Mouse (Mus musculus) frontal cortex, adult (tissue): ENCODE data around the gene Nfatc3.

Source experiments
- ATAC-seq: cut with Nextera tagmentation; 2 replicates; pipeline ENCODE4 v1.9.2; 2017; ENCODE audit warnings: mild to moderate bottlenecking, moderate library complexity, mixed read lengths; ENCODE audit not compliant: low TSS enrichment

Gene Nfatc3

DNA sequence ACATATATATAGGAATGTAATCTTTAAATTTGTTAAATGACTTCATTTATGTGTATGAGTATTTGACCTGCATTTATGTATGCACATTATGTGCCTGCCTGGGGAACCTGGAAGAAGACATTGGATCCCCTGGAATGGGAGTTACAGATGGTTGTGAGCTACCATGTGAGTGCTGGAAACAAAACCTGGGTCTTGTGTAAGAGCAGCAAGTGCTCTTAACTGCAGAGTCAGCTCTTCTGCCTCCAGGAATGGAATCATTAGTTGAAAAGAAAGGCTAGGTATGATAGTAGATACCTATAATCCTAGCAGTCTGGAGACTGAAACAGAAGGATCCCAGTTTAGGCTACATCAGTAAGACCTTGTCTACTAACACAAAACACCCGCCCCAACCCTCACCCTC lies 67.4 kb downstream of the Nfatc3 start:
- no peak for ATAC-seq

DNA sequence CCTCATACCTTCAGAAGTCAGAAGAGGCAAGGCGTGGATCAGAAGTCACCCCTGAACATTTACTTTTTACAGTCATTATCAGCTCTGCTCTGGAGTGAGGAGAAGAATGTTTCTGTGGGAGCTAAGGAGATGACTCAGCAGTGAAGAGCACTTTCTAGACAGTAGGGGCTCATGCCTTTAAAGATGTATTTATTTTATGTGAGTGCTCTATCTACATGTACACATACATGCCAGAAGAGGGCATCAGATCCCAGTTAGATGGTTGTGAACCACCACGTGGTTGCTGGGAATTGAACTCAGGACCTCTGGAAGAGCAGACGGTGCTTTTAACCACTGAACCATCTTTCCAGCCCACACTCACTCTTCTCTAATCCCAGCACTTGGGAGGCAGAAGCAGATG lies 68.4 kb downstream of the Nfatc3 start:
- ATAC-seq = no peak

DNA sequence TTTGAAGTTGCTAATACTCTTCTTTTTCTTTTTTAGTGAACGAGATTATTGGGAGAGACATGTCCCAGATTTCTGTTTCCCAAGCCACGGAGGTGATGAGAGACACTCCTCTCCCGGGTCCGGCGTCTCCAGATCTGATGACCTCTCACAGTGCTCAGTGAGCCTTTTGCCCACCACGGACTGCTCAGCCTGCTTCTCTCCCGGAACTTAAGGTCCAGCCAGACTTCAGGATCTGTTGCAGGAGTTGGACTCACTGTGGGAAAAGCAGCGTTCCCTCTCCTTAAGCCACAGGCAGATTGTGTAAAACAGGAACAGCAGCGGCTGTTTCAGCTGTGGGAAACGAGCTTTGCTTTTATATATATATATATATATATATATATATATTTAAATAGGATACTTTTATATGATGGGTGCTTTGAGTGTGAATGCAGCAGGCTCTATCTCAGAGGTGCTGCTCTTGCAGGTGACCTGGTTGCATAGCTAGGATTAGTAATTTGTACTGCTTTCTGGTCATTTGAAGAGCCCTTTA lies 69.3 kb downstream of the Nfatc3 start:
- ATAC-seq = no peak

DNA sequence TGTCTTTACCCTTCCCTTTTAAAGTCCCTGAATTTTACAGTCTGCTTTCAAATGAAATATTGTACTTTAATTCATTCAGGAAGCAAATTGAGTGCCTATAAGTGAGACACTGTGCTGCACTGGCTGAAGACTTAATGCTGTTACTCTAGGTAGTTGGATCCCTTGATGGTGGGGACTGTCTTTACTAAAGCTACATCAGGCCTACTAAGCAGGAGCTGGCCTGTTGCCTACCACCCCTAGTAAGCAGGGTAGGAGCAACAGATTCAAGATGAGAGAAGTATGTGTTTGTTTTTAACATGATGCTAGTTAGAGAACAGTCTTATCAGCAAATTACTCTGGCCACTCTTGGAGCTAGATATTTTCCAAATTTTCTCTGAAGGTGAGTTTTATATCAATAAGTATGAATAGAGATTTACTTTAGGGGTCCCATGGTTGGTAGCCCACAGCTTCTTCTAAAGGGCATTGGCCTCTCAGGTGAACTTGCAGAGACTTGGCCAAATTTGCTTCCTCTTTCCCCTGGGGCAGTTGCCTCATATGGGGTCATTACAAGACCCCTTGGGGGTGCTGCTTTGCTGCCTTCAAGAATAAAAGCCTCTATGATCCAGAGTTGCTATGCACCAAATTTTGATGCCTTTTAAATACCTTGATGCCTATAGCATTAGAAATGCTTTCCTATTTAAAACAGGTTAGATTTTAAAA lies 70.7 kb downstream of the Nfatc3 start:
- ATAC-seq = no peak

DNA sequence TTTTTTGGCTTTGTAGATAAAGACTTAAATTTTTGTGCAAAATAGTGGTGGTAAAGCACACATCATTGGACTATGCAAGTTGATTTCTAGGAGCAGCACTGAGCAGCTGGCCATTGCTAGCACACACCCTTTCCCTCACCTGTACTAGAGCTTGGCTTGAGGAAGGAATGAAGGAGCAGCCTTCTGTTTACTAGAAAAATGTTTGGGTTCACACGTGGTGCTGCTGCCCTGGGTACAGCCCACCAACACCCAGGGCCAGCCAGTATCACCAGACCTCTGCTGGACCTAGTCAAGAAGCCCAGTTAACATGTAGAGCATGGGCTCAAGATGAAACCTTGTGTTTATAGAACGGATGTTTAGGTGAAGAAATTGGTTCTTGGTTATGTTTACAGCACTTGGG lies 71.4 kb downstream of the Nfatc3 start:
- ATAC-seq = no peak

DNA sequence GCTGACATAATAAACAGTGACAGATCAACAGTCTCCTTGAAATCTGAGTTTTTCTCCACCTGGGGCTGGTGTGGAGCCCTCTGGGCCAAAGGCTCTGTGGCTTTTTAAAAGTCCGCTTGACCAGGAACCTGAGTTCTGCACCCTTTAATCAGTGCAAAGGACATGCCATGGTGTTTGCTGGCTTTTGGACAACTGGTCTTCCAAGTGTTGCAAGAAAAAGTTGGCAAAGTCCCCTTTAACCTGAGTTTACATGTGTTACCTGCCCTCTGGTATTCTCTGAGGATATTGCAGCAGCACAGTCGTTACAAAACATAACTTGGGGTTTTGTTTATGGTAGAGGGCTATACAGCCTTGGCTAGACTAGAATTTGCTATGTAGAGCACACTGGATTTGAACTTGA lies 71.9 kb downstream of the Nfatc3 start:
- ATAC-seq = no peak

DNA sequence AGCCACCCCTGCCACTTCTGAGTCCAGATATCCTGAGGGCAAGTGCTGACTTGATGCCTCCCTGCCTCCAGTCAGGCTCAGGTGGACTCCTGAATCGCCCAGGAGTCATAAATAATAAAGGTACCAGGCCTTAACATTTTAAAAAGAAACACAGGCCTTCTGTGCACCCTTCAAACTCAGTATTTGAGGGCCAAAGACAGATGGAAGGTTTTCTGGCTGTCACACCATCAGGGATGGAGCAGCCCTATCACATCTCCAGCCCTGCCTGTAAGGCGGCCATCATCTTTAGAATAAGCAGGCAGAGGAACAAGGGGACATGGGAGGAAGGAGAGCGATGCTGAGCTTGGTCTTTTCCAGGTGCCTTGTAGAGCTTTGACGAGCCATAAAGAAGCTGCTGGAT lies 72.4 kb downstream of the Nfatc3 start:
- no peak for ATAC-seq

DNA sequence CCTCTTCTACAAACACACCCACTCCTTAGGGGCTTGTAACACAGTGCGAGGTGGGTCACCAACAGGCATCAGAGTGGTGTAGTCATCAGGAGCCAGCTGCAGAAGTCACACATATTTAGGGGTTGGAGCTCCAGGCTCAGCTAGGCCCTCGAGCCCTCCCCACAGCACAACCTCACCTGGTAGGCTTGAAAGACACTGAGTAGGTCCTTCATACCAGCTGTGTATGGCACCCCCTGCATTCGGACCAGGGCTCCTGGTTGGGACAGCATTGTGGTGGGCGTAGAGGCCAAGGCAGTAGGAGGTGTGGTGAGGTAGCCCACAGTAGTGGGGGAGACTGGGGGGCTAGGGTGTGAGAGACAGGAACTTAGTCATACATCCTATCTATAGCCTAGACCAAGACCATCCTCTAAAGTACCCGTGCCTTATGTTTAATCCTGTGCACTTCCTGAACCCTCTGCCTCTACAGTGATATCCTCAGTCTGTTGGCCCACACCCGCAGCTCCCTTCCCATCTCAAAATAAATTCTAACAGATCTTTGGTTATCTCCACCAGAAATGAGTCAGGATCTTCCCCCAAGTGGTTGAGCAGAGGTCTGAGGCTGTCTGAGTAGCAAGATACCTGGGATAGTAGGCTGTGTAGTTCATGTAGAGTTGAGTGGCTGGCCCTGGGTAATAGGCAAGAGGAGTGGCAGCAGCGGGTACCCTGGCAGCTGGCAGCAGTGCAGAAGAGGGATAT lies 73.0 kb downstream of the Nfatc3 start:
- no peak for ATAC-seq

DNA sequence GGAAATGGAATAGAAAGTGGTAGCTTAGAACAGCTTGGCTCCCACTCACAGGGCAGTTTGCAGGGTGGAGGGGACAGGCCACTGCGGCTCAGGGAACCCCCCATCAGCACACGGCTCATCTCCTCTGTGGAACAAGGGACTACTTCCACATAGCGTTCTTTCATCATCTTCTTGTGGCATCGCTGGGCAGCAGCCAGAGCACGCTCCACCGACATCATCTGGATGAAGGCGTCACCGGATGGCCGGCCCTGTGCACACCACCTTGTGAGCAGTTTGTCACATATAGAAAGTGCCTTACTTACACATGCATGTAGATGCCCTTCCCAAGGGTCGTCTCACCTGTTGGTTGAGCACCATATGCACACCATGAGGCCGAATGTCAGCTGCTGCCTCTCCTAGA lies 73.7 kb downstream of the Nfatc3 start:
- ATAC-seq = no peak

DNA sequence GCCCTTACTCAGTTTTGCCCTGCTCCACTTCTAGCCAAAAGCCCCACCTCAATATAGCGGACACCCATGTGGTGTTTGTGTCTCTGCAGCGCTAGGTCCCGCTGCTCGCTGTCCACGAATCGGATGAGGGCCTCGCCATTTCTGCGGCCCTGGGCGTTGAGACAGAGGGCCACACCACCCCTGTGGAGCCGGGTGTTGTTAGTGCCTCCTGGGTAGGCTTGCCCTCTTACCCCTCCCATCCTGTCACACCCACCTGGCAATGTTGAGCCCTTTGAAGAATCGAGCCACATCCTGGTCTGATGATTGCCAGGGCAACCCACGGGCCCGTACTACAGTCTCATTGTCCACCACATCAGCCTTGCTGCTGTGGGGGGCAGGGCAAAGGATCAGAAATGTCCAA lies 74.9 kb downstream of the Nfatc3 start:
- no peak for ATAC-seq

DNA sequence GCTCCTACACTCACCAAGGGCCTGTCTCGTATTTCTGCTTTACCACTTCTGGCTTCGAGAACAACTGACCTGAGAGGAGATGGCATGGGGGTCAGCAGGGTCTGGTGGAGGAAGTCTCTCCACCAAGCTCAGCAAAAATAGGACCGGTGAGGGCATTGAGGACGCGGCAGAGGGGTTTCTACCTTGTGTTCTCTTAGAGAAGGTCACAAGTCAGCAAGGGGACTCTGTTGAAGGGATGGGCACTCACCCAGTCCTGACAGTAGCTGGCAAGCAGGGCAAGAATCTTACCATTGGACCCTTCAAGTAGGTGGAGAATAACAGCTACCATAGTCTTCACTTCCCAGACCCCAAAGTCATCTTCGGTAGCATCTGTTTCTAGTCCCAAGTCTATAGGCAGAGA lies 75.3 kb downstream of the Nfatc3 start:
- no peak for ATAC-seq

DNA sequence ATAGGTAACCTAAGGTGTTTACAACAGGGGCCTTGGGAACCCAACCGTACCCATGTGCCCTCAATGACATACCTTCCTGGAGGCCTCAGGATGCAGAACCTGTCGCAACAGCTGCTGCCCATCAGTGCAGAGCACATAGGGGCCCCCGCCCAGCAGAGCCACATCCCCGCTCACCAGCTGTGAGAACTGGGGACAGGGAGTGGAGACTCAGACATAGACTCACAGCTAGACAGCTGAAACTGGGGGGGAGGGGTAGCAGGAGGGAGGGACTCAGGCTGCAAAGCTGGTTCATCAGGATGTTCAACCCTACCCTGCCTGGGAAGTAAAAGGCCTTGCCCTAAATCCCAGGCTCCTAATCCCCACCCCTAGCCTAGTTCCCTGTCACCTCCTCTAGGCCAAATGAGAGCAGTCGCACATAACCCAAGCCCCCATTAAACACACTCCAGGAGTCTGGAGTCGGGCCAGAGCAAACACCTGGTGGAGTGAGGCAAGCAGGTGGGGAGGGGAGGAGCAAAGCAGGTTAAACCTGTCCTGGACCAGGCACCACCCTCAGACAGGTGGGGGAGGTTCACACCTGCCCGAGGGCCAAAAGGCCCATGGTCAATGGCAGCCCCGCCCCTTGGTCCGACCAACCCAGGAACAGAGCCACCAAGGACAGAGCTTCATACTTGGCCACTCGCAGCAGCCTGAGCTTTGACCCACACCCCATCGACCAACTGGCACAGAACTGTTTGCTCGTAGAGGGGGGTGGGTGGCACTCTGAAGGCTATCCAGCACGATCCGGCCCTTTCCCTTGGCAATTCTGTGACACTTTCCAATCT lies 76.3 kb downstream of the Nfatc3 start:
- ATAC-seq = no peak

DNA sequence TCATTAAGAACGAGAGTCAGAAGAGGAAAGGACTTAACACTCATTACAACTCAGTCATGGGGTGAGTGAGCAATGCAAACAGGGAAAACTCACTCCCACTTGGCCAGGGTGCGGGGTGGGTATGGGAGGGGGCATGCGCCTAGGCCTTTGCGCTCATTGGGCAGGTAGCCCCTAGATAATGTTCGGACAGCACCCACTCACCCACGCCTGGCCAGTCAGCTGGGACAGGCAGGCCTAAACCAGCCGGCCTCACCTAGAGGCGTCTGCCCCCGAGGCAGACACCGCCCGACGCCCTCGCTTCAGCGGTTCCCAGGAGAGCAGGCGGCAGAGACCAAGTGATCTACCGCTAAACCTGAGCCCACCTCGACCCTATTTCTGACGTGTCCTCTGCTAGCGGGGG lies 77.0 kb downstream of the Nfatc3 start:
- ATAC-seq = no peak

DNA sequence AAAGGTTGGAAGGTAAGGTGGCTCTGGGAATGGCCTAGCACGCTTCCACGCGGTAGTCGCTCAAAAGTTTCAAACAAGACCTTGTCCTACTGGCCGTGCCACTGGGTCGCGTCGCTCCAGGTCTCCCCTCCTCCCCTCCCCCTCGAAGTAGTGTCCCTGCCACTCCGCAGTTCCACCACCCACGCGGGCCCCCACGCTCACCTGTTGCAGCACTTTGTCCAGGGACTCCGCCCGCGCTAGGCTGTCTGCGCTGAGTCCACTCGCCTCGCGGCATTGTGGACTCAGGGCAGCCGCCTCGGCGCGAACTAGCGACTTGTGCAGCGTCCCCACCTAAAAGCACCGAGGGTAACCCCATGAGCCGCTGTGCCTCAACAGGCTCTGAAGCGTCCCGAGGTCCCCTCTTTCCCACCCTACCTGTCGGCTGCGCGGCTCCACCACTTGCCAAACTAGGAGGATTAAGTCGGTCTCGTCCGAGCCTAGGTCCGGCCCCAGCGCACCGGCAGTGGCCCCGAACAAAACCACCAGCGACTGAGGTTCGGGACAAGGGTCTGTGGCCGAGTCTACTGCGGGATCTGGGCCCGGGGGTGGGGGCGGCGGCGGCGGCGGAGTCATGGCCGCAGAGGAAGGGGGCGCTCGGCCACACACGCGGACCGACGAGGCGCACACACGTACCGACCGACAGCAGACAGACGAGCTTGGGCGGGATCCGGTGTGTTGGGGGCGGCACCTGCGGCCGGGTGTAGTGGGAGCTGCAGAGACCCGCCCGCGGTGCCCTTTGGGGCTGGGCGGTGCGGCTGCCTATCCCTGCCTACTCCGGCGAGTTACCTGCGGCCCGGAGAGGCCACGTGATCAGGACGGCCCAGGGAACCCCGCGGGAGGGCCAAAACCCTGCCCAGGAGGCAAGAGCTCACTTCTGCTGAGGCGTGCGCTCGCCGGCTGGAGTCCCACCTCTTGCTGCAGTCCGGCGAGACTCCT lies 77.8 kb downstream of the Nfatc3 start, which contains the start of gene Esrp2:
Gene Esrp2 (minus strand): TSS at position 819 of the 975 bp plus-strand sequence.
- no peak for ATAC-seq

DNA sequence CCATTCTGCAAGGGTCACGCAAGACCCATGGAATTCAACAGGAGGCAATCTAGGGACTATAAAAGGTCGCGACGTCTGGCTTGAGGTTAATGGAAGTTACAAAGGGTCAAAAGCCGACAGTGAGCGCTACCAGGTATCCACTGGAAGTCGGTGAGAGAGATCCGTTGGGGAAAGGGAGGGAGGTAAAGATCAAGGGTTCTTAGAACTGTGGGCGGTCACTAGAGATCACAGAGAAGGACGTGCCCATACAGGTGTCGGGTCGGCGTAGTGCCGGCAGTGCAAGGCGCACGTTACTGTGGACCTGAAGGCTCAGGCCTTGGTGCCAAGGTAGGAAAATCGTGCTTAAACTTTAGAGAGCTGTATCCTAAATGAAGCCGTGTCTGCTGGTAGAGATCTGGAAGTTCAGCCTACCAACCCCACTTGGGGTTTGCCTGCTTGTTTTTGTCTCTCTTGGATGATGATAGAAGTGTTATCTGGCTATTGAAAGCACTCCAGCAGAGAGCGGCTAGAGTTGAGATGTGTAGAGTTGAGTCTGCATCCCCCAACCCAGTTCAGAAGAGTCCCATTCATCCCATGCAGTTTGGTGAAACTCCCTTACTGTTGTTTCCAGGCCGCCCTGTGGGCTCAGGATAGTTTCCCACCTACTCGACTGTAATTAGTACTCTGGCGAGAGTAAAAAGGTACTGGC lies 78.7 kb downstream of the Nfatc3 start:
- 0 out of 2 replicates have a peak, but pooled peaks have one; percentile 13 for ATAC-seq

DNA sequence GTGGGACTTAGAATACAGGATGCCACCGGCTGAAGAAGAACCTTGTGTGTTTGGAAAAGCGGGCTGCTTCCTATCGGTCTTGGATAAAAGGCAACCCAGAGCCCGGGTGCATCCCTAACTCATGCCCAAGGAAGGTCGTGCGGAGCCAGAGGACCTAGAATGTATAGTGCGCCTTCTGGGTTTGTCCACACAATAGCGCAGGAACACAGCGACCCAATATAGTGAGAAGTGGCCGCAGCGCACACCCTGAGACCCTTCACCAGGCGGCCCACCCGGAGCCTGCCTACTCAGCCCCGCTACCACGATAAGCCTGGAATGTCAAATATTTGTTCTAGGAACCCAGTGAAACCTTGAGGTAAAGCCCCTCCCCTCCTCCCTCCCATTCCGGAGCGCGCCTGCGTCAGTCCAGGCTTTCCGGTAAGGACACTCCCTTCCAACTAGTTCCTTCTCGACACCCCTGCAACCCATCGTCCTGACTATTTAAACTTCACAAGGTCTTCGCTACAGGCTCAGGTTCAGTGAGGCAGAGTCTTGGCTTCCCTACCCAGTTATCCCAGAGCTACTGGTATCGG lies 79.4 kb downstream of the Nfatc3 start:
- peak; percentile 64; the same call in 1 of the 2 replicates for ATAC-seq

DNA sequence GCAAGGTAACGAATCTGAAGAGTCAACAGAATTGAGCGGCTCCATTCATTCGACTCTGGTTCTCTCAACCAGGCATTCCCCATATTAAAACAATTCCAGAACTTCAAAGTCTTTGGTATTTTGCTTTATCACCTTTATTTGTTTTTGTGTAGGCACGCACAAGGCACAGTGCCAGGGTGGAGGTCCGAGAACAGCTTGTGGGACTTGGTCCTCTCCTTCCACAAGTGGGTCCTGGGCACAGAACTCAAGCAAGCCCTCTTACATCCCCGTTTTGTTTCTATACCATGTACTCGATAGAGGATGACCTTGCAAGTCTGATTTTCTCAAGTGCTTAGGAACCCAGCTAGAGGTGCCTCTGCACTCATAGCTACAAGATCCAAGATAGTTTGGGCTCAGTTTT lies 80.0 kb downstream of the Nfatc3 start:
- ATAC-seq = no peak

DNA sequence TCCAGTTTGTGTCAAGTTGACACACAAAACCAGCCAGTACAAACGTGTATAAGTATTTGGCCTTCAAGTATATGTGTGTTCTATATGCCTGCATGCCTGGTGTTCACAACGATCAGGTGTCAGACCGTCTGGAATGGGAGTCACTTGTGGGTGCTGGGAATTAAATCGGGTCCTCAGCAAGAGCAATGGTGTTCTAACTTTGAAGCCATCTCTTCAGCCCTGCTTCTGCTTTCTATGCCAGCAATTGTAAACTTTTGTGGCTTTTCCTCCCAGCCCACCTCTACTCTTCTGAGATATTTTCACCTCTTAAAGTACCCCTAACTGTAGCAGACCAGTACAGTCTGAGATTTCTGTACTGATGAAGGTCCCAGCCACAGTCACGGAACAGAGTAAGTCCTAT lies 81.6 kb downstream of the Nfatc3 start:
- ATAC-seq = no peak

DNA sequence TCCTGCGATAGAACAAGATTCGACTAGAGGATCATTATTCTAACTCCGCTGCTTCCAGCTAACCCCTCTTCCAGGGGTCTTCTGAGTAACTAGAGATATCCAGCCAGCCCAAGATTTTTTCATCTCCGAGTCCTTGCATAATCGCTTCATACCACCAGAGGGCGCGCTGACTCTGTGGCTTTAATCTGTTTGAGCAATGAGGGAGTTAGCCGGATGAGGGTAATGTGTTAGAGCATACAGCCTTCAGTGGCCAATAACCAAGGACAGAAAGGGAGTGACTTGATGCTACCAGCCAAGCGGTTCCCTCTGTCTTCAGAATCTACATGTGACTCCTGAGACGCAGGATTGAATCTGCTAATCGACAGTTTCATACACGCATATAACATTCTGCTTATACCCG lies 82.1 kb downstream of the Nfatc3 start:
- peak; percentile 86 for ATAC-seq

DNA sequence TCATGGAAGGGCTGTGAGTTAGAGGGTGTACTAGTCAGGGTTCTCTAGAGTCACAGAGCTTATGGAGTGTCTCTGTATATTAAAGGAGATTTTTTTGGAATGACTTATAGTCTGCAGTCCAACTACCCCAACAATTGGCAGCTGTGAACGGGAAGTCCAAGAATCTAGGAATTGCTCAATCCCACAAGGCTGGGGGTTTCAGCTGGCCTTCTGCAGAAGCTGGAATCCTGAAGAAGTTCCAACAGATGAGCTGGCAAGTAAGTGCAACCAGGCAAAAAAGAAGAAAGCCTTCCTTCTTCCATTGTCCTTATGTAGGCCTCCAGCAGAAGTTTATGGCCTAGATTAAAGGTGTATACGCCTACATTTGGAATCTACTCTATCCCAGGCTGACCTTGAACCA lies 86.7 kb downstream of the Nfatc3 start:
- no peak for ATAC-seq
